Mouse (Mus musculus) hindlimb bud, embryonic 11.5 days (tissue): ENCODE measurements around the gene Creb3l1.
A peak's percentile ranks its signal among the peaks of the same experiment; 100 is the strongest.

Source experiments
- DNase-seq: peaks from one replicate; pipeline ENCODE4 v3.0.0-alpha.2; 2012; ENCODE audit warnings: low read depth, low spot score; ENCODE audit errors: extremely low spot score

The Creb3l1 gene

DNA sequence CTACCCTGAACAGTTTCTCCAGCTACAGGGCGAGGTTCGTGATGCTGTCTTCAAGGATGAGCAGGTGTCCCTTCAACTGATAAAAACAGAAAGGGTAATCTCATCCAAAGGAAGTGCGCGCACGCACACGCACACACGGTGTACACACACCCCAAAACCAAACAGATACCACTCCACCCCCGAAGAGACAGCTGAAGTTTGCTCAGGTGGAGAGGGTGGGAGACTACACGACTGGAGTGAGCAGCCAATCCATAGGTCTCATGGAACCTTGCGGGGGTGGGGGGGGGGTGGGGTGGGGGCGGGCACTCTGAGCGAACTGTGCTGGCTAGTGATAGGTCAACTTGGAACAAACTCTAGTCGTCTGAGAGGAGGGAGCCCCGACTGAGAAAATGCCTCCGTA lies 17.2 kb upstream of the Creb3l1 start:
- DNase-seq, result no peak

DNA sequence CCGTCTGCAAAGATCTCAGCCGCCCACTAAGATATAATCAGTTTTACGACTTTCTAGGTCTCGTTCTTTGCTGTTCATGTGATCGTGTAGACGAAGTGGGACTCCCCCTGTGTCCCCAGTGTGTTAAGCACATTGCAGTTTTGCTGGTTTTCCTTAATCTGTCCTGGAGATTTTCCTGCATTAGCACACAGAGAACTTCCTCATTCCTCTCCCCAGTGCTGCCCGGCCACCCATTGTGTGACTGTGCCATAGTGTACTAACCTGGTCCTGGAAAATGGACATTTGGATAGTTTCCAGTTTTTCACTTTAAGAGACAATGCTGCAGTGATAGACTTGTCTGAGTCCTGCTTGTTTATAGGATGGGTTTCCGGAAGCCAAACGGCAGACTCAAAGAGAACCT lies 10.0 kb upstream of the Creb3l1 start:
- DNase-seq, result no peak

DNA sequence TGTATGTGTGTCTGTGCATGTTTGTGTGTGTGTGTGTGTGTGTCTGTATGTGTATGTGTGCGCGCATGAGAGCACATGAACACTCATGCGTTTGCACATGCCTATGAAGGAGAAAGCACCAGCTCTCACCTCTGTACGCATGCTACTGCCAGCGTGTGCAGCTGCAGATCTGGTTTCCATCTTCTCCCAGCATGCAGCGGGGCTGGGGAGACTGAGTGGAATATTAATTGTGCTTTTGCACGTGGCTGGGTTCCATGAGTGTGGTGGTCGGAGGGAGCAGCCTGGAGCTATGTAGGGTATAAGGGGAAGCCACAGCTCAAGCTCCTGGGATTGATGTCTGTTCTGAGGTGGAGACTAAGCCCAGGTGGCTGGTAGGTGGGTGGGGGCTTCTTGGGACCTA lies 6.3 kb upstream of the Creb3l1 start:
- DNase-seq, result no peak

- DNase-seq, result no peak
These were observed 5.3 kb upstream of the Creb3l1 start for GRCm38 (mm10) chr2:92029387-92030133.

GRCm38 (mm10) chr2:92027811-92028590 lies 3.7 kb upstream of the Creb3l1 start:
- DNase-seq, result no peak

- DNase-seq, result no peak
These were observed 1.7 kb upstream of the Creb3l1 start for GRCm38 (mm10) chr2:92025966-92026365.

DNA sequence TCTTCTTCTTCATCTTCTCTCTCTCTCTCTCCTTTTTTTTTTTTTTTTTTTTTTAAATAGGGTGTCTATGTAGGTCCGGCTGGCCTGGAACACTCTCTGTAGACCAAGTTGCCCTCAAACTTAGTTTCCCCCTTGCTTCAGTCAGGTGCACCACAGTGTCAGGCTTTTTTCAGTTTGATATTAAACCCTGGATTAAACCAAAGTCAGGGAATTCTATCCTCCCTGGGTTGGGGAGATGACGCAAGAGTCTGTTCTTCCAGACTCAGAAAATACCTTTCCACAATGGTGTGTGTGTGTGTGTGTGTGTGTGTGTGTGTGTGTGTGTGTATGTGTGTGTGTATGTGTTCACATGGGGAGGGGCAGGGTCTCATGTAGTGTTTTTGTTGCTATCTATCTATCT lies 900 bp upstream of the Creb3l1 start:
- no peak for DNase-seq

DNA sequence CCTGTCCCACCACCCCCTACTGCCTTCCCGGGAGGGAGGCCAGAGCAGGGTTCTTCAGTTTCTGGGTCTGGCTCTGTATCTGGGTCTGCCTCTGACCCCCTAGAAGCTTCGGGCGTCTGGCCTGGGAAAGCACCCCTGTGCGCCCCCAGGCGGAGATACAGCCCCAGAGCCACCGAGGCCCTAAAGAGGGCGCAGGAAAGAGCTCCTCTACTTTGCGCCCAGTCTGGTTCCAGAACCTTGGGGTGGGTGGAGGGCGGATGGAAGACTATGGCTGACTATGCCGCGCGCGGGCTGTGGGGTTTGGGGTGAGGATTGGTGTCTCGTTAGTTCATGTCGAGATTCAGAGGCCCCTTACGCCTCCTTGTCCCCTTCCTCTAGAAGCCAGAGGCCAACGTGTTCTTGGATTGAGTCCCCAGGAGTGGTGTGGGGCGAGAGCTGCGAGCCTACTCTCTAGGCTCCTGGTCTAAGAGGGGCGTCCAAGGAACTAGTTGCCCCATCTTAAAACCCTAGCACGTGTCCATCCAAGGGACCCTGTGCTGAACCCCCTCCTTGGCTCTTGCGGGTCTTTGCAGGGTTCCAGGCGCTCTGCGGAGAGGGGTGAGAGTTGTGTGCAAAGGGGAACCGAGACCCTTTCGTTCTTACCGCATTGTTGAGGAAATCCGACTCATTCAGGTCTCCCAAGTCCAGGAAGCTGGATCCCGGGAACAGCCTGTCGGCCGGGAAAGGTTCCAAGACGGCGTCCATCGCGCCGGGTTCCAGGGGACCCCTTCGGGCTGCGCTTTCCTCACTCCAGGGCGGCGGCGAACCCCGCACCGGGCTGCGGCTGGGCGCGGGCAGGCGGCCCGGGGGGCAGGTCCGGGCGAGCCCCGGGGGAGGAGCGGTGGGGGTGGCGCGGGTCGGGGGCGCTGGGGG lies 684 bp downstream of the Creb3l1 start:
- DNase-seq, result no peak

DNA sequence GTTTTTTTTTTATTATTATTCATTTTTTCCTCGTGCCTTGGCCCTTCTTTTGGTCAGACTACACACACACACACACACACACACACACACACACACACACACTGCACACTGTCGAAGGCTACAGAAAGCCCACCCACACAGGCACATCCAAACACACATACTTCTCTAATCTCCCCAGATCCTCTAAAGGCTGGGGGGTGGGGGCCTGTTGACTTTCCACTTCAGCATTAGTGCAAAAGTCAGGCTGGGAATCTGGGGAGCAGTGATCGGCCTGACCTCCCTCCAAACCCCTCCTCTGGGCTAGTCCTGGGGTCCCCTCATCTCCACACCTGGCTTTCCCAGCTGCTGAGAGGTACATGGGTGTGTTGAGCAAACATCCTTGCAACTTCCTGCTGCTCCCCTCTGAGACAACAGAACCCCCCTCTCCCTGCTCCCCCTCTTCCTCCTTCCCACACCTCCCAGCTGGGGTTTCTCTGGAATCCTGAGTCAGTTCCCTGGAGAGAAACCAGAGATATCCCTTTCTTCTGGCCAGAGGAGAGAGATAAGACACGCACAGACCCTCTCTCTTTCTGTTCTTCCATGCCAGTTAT lies 3.5 kb downstream of the Creb3l1 start:
- DNase-seq, result no peak

- DNase-seq, result no peak
These were observed 6.9 kb downstream of the Creb3l1 start for GRCm38 (mm10) chr2:92017440-92017839.

- no peak for DNase-seq
These were observed 7.3 kb downstream of the Creb3l1 start for GRCm38 (mm10) chr2:92016981-92017380.

GRCm38 (mm10) chr2:92014891-92015290 lies 9.4 kb downstream of the Creb3l1 start:
- no peak for DNase-seq

GRCm38 (mm10) chr2:92014248-92014647 lies 10.1 kb downstream of the Creb3l1 start:
- no peak for DNase-seq

- no peak for DNase-seq
These were observed 11.4 kb downstream of the Creb3l1 start for GRCm38 (mm10) chr2:92012768-92013445.

- DNase-seq, result no peak
These were observed 12.6 kb downstream of the Creb3l1 start for GRCm38 (mm10) chr2:92011424-92012353.

- no peak for DNase-seq
These were observed 15.5 kb downstream of the Creb3l1 start for GRCm38 (mm10) chr2:92008623-92009404.

- DNase-seq, result peak; percentile 68
These were observed 16.2 kb downstream of the Creb3l1 start for GRCm38 (mm10) chr2:92007933-92008622.
